Mouse (Mus musculus) liver, embryonic 14.5 days (tissue): Measurements from ENCODE around the gene Siah2.

Experiments
- CTCF ChIP-seq: IDR thresholded peaks from 2 replicates; pipeline ENCODE4 v1.5.1; 2016; ENCODE audit warnings: antibody characterized with exemption, low read depth, control low read depth
- EP300 ChIP-seq: IDR thresholded peaks from 2 replicates; pipeline ENCODE4 v1.6.1; 2016; ENCODE audit warnings: antibody characterized with exemption, low read depth

DNA sequence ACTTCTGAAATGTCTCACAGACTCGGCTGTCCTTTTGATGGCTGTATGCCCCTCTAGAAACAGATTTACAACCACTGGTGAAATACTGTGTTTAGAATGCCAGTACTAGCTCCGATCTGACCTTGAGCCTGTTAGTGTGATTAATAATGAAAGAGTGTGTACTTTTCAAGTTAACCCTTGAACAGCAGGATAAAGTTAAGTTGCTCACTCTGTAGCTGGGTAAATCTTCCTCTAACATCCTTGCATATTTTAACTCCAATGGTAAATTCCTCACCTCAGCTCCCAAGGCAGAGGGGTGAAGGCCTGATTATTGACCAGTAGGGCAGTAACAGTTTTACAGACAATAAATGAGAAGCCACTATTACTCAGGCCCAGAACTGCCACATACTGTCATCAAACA, 10.4 kb downstream of the Siah2 start:
- no peak for TF ChIP-seq CTCF
- TF ChIP-seq EP300: no peak
